Comparison of ENCODE assay signal across 9 mouse cellular contexts in the genomic region with DNA sequence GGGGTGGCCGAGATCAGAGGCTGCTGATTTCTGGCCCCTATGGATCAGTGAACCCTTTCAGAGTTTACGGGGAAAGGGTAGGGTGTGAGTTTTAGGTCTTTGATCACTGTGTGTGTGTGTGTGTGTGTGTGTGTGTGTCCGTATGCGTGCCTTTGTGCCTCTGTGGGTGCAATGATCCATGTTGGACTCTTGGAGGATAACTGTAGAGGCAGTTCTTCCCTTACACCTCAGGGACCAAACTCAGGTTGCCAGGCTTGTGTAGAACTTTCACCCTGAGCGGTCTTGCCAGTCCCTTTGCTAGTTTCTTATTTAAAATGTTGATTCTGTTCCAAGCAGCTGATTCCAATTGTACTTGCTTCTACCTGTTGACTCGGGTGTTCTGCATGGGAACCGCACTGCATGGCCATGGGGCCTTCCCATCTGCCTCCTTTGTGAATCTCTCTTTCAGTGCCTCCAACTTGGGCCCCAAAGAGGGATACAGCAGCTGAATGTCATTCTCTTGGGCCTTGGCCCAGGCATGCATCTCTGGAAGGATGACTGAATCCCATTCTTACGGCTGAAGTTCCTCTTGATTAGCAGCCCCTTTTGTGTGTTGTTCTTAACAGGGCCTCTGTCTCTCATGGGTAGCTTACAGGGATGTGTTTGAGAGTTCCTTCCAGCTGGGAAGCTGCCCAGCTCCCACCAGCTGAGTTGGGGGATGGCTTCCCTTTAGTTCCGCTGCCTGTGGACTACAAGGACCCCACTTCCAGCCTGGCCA.
DNase-seq lines count a peak whose midpoint lies in the region; ATAC-seq lines count a peak whose summit lies in the region.
"Had no signal": no experiment of that assay in that cellular context is flagged by ENCODE, and none has a peak within 500 bp of the region (broad histone marks: within the 10 kb centered on the region; RNA-seq: fewer than 3 reads in every experiment).

No protein-coding gene starts in this region.

- no peak overlapping the region for H3K4me2 ChIP-seq in hindbrain, embryonic 11.5 days (replicated peaks; ENCODE audit: low read depth, low read length)
- H3K4me2 ChIP-seq in embryonic facial prominence, embryonic 15.5 days (replicated peaks) = no peak overlapping the region
- H3K4me2 ChIP-seq in hindbrain, embryonic 14.5 days (replicated peaks) = no peak overlapping the region
- H3K4me2 ChIP-seq in midbrain, embryonic 12.5 days (replicated peaks) = no peak overlapping the region

- H3K9me3 ChIP-seq in hindbrain, embryonic 10.5 days = no peaks in the 10 kb centered on the region
- H3K9me3 ChIP-seq in hindbrain, embryonic 11.5 days (ENCODE audit: control insufficient read depth, low read length) = no peaks in the 10 kb centered on the region
- H3K9me3 ChIP-seq in embryonic facial prominence, embryonic 15.5 days (replicated peaks) = no peaks in the 10 kb centered on the region
- H3K9me3 ChIP-seq in hindbrain, embryonic 14.5 days (ENCODE audit: control insufficient read depth, low read length) = no peaks in the 10 kb centered on the region
- H3K9me3 ChIP-seq in midbrain, embryonic 12.5 days = no peaks in the 10 kb centered on the region

- H3K4me1 ChIP-seq in hindbrain, embryonic 10.5 days (replicated peaks) = peaks cover 51% of the 10 kb centered on the region
- peaks cover 3% of the 10 kb centered on the region; the same call in 1 of the 2 replicates for H3K4me1 ChIP-seq in hindbrain, embryonic 11.5 days (replicated peaks; ENCODE audit: control insufficient read depth, insufficient read depth, low read length)
- peaks cover 64% of the 10 kb centered on the region for H3K4me1 ChIP-seq in embryonic facial prominence, embryonic 15.5 days
- 0 out of 2 replicates have a peak, but pooled peaks cover 12% of the 10 kb centered on the region for H3K4me1 ChIP-seq in hindbrain, embryonic 14.5 days (replicated peaks; ENCODE audit: control insufficient read depth, insufficient read depth, low read length)
- peaks cover 17% of the 10 kb centered on the region for H3K4me1 ChIP-seq in midbrain, embryonic 12.5 days

- 65% methylated on average over 9 of the region's 9 CpGs for WGBS in hindbrain, embryonic 10.5 days
- WGBS in hindbrain, embryonic 11.5 days = 67% methylated on average over 9 of the region's 9 CpGs
- WGBS in embryonic facial prominence, embryonic 15.5 days = 61% methylated on average over 9 of the region's 9 CpGs
- WGBS in hindbrain, embryonic 14.5 days = 52% methylated on average over 9 of the region's 9 CpGs
- WGBS in midbrain, embryonic 12.5 days = 64% methylated on average over 9 of the region's 9 CpGs

- H3K27ac ChIP-seq in hindbrain, embryonic 10.5 days = peak overlapping the region; percentile 76
- no peak overlapping the region for H3K27ac ChIP-seq in hindbrain, embryonic 11.5 days (ENCODE audit: low read depth, low read length)
- peak overlapping the region; percentile 85 for H3K27ac ChIP-seq in embryonic facial prominence, embryonic 15.5 days (replicated peaks)
- peak overlapping the region; percentile 71 for H3K27ac ChIP-seq in hindbrain, embryonic 14.5 days
- H3K27ac ChIP-seq in midbrain, embryonic 12.5 days (replicated peaks) = peak overlapping the region; percentile 52
- H3K27ac ChIP-seq: liver, embryonic 14.5 days had no signal

- no peaks in the 10 kb centered on the region for H3K27me3 ChIP-seq in hindbrain, embryonic 10.5 days (ENCODE audit: insufficient read depth, poor library complexity, severe bottlenecking)
- no peaks in the 10 kb centered on the region for H3K27me3 ChIP-seq in hindbrain, embryonic 11.5 days (ENCODE audit: control insufficient read depth, insufficient read depth, low read length)
- no peaks in the 10 kb centered on the region for H3K27me3 ChIP-seq in embryonic facial prominence, embryonic 15.5 days
- H3K27me3 ChIP-seq in hindbrain, embryonic 14.5 days (ENCODE audit: control insufficient read depth, insufficient read depth, low read length) = no peaks in the 10 kb centered on the region
- no peaks in the 10 kb centered on the region for H3K27me3 ChIP-seq in midbrain, embryonic 12.5 days

- H3K9ac ChIP-seq in hindbrain, embryonic 11.5 days (ENCODE audit: low read depth, low read length) = no peak overlapping the region
- no peak overlapping the region for H3K9ac ChIP-seq in embryonic facial prominence, embryonic 15.5 days
- no peak overlapping the region for H3K9ac ChIP-seq in hindbrain, embryonic 14.5 days
- H3K9ac ChIP-seq in midbrain, embryonic 12.5 days (replicated peaks) = no peak overlapping the region
- H3K9ac ChIP-seq: liver, embryonic 14.5 days had no signal

- ATAC-seq in hindbrain, embryonic 11.5 days (ENCODE audit: low FRiP score) = no peak
- peak; percentile 65 for ATAC-seq in embryonic facial prominence, embryonic 15.5 days (ENCODE audit: insufficient number of reproducible peaks, low FRiP score, low TSS enrichment, low read depth)
- ATAC-seq in hindbrain, embryonic 14.5 days (ENCODE audit: low FRiP score) = peak; percentile 88; the same call in 1 of the 2 replicates
- ATAC-seq in midbrain, embryonic 12.5 days (ENCODE audit: low FRiP score, low read depth) = peak; percentile 27; the same call in 1 of the 2 replicates

- no peak for DNase-seq in hindbrain, embryonic 10.5 days (ENCODE audit: low spot score)
- no peak for DNase-seq in hindbrain, embryonic 11.5 days (ENCODE audit: low spot score)
- DNase-seq in hindbrain, embryonic 14.5 days (ENCODE audit: low spot score) = peak; percentile 59
- DNase-seq in spleen, postnatal 36 days (ENCODE audit: low spot score in 2 of 2) = no peak
- DNase-seq in spleen, postnatal 10 days (ENCODE audit: low spot score in 2 of 2) = no peak
- DNase-seq in adrenal gland, adult 18-20 months (ENCODE audit: low spot score in 2 of 2) = no peak

- no peaks in the 10 kb centered on the region for H3K36me3 ChIP-seq in hindbrain, embryonic 10.5 days
- H3K36me3 ChIP-seq in hindbrain, embryonic 11.5 days (ENCODE audit: control insufficient read depth, insufficient read depth, low read length) = no peaks in the 10 kb centered on the region
- no peaks in the 10 kb centered on the region for H3K36me3 ChIP-seq in embryonic facial prominence, embryonic 15.5 days
- H3K36me3 ChIP-seq in hindbrain, embryonic 14.5 days (replicated peaks; ENCODE audit: control insufficient read depth, insufficient read depth) = no peaks in the 10 kb centered on the region
- no peaks in the 10 kb centered on the region for H3K36me3 ChIP-seq in midbrain, embryonic 12.5 days

- no peak overlapping the region for H3K4me3 ChIP-seq in hindbrain, embryonic 10.5 days
- H3K4me3 ChIP-seq in hindbrain, embryonic 11.5 days (ENCODE audit: low read depth, low read length) = no peak overlapping the region
- no peak overlapping the region for H3K4me3 ChIP-seq in embryonic facial prominence, embryonic 15.5 days (replicated peaks)
- no peak overlapping the region for H3K4me3 ChIP-seq in hindbrain, embryonic 14.5 days (replicated peaks; ENCODE audit: low read length)
- no peak overlapping the region for H3K4me3 ChIP-seq in midbrain, embryonic 12.5 days
